Mouse (Mus musculus): ENCODE results near the gene Eif4g3. TPM values are rescaled to one million over a fixed set of nuclear protein-coding genes. Genes with fewer than 3 reads are reported as not detected.

Eif4g3 gene
- polyA plus RNA-seq, 1 experiment from 2014 or later, result 38.9 TPM

DNA sequence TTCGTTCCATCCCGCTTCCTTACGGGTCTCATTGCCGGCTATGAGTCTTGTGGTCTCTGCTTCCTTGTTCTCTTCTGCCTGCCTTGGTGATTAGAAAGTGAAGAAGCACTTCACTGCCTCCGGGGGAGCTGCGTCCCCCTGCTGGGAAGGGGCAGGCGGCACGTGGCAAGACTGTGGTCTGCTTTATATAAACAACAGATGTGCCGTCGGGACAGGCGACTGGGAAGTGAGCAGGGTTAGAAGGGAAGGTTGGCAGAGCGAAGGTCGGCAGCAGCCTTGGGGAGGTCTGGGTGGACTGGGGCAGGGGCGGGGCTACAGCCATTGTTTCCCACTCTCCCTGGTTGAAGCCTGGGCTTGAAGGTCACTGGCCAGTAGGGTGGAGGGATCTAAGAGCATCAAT, 259.0 kb downstream of the Eif4g3 start:
- peaks cover 9% of the 10 kb centered on the region for H3K36me3 ChIP-seq

DNA sequence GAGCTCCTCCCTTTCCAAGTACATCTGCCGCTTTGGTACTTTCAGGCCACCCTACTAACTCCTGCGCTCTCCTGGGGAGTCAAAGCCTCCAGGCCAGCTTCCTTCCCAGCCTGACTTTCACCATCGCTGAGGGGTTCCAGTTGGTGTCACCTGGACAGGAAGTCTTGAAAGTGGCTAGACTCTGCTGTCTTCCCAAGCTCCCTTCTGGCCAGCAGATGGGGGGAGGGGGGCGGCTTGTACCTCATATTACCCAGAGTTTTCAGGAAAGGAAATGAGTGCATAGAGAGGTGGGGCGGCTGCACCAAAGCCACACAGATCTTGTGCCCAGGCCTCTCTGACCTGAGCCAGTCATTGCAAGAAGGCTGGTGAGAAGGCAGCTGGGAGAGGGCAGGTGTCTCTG, 259.4 kb downstream of the Eif4g3 start:
- Histone ChIP-seq H3K36me3 (peaks cover 5% of the 10 kb centered on the region), H3K4me3 (peak overlapping the region; percentile 32), H3K9me3 (no peaks in the 10 kb centered on the region), H3K4me2 (peak overlapping the region; percentile 100), H3K27me3 (peaks cover 37% of the 10 kb centered on the region), H3K4me1 (peaks cover 36% of the 10 kb centered on the region), H3K27ac (no peak overlapping the region), H3K9ac (peak overlapping the region; percentile 37; the same call in 1 of the 2 replicates)
- no peak for ATAC-seq (ENCODE audit: insufficient number of reproducible peaks, insufficient read depth, low FRiP score, low TSS enrichment, low read depth)
- WGBS, result 16% methylated on average over 5 of the region's 5 CpGs

More for the DNA sequence above, 259.0 kb downstream of the Eif4g3 start:
- Histone ChIP-seq H3K9ac (peak overlapping the region; percentile 37; the same call in 1 of the 2 replicates), H3K4me3 (peak overlapping the region; percentile 32), H3K27me3 (peaks cover 37% of the 10 kb centered on the region), H3K4me1 (peaks cover 36% of the 10 kb centered on the region), H3K4me2 (peak overlapping the region; percentile 100), H3K27ac (no peak overlapping the region), H3K9me3 (no peaks in the 10 kb centered on the region)
- no peak for ATAC-seq (ENCODE audit: insufficient number of reproducible peaks, insufficient read depth, low FRiP score, low TSS enrichment, low read depth)
- 0% methylated on average over 14 of the region's 14 CpGs for WGBS

DNA sequence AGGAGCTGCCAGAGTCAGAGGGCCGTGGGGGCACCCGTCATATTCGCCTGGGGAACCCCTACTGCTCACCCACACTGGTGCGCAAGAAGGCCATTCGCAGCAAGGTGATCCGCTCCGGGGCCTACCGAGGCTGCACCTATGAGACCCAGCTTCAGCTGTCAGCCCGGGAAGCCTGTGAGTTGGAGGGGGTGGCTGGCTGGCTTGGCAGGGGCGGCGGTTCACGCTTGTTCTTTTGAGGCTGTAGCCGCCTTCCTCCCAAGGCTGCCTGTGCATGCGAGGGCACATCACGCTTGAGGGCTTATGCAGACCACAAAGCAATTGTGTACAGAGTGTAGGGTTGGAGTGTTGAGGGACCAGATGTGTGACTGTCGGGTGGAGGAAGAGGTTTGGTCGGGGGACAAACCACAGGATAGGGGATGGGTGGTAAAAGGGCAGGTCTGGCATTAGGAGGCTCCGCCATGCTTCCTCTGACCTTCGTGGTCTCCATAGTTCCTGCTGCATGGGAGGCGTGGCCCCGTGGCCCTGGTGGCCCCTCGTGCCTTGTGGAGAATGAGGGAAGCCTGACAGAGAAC, 264.4 kb downstream of the Eif4g3 start:
- H3K27me3 ChIP-seq, result peaks cover 10% of the 10 kb centered on the region
- ATAC-seq (ENCODE audit: insufficient number of reproducible peaks, insufficient read depth, low FRiP score, low TSS enrichment, low read depth), result no peak
- WGBS, result 79% methylated on average over 22 of the region's 22 CpGs

More for the DNA sequence above, 264.4 kb downstream of the Eif4g3 start:
- no peaks in the 10 kb centered on the region for H3K36me3 ChIP-seq
- H3K9ac ChIP-seq, result no peak overlapping the region
- H3K4me3 ChIP-seq, result no peak overlapping the region
- no peak overlapping the region for H3K27ac ChIP-seq
- H3K9me3 ChIP-seq, result no peaks in the 10 kb centered on the region
- peaks cover 10% of the 10 kb centered on the region for H3K4me1 ChIP-seq
- H3K4me2 ChIP-seq, result no peak overlapping the region

Small RNA genes within 50 kb of the gene (microRNA-seq; reads per million reads assigned to microRNA genes)
- gene Mir6399, result 0.74 reads per million

Other genes starting within 250 kb of the Eif4g3 start
- 110 and 122 TPM in 2 replicates for gene Alpl, start 196.6 kb upstream of the Eif4g3 start, polyA plus RNA-seq (2015; fragmentation: Nextera tagmentation; extraction: Ambion mirVana)
- gene Ece1, start 130.8 kb upstream of the Eif4g3 start, polyA plus RNA-seq (2015; fragmentation: Nextera tagmentation; extraction: Ambion mirVana), result 49.9 and 65.0 TPM in 2 replicates
- 218 and 228 TPM in 2 replicates for gene Hp1bp3, start 223.3 kb downstream of the Eif4g3 start, polyA plus RNA-seq (2015; fragmentation: Nextera tagmentation; extraction: Ambion mirVana)